Mouse (Mus musculus) inflammation-experienced regulatory T-cells, adult 6 months (primary cell): Measurements from ENCODE around the gene AI467606. TPM values are rescaled to one million over a fixed set of nuclear protein-coding genes. Genes with fewer than 3 reads are reported as not detected.
A peak's percentile ranks its signal among the peaks of the same experiment; 100 is the strongest.

Experiments used
- ATAC-seq: one replicate; pipeline ENCODE4 v1.8.0; 2017
- polyA plus RNA-seq, 3 experiments: library from polyadenylated mRNA; unstranded; fragments of 100-300 nt; shearing (Covaris generic); gene quantifications; one replicate each; pipeline ENCODE4 v1.2.1; 2017

AI467606 gene
- polyA plus RNA-seq, 3 experiments from 2014 or later = 248 to 287 (median 263) TPM

GRCm38 (mm10) chr7:127096456-127096855 lies 5.3 kb downstream of the AI467606 start:
- no peak for ATAC-seq

- ATAC-seq = no peak
Observed at GRCm38 (mm10) chr7:127098521-127098920, 7.4 kb downstream of the AI467606 start.

DNA sequence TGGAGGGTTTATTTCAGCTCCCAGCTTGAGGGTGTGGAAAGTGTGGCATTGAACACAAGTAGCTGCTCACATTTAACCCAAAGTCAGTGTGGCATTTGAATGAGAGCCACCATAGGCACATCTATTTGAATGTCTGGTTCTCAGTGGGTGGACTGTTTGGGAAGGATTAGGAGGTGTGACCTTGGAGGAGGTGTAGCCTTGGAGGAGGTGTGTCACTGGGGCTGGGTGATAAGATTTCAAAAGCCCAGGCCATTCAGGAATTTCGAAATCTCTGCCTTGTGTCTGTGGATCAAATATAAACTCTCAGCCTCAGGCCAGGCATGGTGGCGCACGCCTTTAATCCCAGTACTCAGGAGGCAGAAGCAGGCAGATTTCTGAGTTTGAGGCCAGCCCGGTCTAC lies 7.8 kb downstream of the AI467606 start:
- ATAC-seq = no peak

DNA sequence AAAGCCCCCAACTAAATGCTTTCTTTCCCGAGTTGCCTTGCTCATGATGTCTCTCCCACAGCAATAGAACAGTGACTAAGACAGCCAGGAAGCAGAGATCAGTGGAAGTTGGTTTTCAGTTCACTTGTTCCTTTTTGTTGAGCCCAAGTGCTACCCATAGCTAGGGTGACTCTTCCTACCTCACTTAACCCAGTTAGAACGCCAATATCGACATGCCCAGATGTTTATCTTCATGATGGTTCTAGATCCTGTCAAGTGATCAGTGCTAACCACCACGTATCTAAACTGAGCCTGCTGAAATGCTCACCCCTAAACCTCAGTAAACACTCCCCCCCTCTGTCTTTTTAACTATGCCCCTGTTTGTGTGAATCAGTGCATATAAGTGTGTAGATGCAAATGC lies 8.4 kb downstream of the AI467606 start:
- no peak for ATAC-seq

DNA sequence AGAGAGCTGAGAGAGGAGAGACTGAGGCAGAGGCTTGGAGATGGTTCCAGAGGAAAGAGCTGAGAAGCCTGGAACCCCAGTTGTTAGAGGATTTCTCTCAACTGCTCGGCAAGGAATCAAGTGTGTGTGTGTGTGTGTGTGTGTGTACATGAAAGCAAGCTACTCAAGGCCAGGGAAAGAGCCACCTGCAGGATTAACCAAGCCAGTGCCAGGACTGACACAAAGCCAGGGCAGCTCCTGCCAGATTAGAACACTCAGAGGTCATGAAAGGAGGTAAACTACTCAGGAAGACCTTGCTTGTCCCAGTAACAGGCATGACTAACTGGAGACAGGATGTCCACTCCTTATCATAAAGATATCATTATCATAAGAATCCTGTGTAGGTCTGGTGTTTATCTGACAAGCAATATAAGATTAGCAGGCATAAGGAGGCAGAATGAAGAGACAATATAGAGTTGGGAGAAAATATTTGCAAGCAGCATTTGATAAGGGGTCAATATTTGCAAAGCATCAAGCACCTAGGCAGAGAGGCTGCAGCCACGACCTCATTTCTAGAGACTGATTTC lies 10.4 kb downstream of the AI467606 start:
- no peak for ATAC-seq

GRCm38 (mm10) chr7:127102148-127102547 lies 11.0 kb downstream of the AI467606 start:
- ATAC-seq = no peak

- peak; percentile 76 for ATAC-seq
Observed at GRCm38 (mm10) chr7:127103960-127104359, 12.8 kb downstream of the AI467606 start.

DNA sequence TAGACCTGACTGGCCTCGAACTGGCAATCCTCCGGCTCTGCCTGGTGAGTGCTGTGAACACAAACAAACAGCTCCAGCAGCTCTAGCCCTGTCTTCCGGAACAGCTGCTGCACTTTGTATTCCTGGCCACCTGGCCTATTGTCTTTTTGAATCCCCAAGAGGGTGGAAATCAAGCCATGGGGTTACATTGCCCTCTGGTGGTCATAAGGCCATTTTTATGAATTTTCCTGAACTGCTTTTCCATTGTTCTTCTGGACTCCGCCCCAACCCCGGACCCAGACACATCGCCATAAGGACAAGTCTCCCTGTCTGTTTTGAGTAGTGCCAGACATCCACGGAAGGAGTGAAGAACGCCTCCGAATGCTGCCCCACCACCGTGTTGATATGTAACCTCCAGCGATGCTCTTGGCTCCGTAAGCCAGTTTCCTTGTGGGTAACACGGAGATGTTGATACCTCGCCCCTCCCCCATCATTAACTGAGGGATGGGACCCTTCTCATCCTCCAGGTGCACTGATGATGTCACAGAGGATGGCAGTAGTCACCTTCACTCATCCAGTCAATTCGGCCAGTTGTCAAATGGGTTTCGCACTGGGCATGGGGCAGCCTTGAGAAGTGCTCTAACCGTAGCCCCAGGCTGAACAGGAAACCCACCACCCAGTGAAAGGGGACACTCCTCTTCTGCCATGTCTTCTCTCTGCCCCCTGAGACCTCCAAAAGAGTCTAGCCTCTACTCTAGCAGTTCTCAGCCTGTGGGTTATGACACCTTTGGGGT lies 13.6 kb downstream of the AI467606 start:
- peak; percentile 82 for ATAC-seq

DNA sequence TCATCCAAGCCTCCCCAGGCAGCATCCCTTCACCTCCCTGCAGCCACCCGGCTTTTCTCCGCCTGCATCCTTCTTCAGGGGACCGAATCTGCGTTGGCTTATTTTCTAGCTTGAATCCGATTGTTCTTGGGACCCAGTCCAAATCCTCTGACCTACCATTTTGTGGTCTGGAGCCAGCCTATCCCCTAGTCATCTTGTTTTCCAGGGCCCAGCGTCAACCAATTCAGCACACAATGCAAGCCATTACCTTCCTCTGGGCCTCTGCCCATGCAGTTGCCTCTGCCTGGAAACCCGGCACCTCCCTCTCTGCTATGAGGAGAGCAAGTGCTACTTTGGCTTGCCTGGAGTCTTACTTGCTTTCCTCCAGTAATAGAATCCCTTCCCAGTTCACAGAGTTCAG lies 14.4 kb downstream of the AI467606 start:
- no peak for ATAC-seq

GRCm38 (mm10) chr7:127110239-127111007 lies 19.3 kb downstream of the AI467606 start:
- peak; percentile 36 for ATAC-seq

DNA sequence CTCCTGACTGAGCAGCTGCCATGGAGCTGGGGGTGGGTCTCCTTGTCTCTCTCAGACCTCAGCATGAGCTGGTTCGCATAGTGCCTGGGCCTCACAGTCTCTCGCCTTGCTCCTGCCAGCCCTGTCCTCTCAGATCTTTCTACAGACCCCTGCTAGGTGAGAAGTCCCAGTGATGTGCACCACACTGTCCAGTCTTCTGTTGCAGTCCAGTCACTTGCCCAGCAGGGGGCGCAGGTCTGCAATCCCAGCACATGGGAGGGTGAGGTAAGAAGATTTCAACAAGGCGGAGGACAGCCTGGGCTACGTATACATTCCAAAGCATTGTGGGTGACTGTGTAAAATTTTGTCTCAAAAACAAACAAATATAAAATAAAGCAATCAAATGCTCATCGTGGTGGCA lies 20.3 kb downstream of the AI467606 start:
- ATAC-seq = no peak

DNA sequence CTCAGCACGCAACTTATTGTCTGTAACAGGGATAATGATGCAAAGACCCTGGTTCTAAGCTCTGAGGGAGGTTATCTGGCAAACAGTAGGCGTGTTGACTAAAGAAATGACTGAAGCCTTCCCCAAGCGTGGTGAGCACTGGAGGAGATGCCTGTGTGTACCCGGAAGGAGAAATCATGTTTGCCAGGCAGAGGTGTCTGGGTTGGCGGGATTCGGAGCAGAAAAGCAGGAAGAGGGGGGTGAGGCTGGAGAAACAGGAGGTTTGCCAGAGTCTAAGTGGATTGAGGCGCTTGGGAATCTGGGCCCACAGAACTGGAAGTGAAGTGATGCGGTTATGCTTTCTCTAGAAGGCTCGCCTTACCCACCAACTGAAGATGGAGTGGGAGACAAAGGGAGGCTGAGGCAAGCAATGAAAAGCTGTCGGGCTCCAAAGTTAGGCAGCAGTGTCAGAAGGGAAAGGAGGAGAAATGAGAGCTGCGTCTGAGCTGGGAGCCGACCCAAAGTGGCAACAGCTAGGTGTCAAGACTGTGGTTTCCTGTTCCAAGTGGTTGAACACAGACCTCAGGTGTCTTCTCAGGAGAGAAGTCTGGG lies 21.2 kb downstream of the AI467606 start:
- peak; percentile 44 for ATAC-seq

- peak; percentile 73 for ATAC-seq
Observed at GRCm38 (mm10) chr7:127112921-127113597, 21.9 kb downstream of the AI467606 start.

DNA sequence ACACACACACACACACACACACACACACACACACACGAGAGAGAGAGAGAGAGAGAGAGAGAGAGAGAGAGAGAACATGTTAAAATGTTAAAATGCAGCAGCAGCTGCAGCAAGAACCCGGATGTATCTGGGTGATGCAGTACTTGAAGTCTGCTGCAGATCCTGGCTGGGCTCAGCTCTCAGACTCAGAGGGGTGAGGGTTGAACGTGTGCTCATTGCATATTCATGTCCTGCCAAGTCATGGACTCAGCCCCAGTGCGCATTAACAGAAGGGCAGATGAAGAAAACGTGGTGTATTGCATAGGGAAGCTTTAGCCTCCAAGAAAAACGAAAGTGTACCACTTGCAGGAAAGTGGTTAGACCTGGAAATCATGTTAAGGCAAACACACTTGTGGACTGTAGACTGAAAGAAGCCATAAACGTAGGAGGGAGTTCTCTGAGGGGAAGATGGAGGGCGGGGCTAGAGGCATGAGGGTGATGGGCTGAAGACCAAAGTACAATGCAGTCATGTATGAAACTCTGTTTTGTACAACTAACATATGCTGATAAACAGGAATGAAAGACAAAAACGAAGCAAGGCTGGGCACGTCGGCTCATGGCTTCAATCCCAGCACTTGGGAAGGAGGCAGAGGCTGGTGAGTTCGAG lies 22.6 kb downstream of the AI467606 start:
- ATAC-seq = peak; percentile 57

GRCm38 (mm10) chr7:127114920-127115319 lies 23.8 kb downstream of the AI467606 start:
- no peak for ATAC-seq

GRCm38 (mm10) chr7:127116331-127116935 lies 25.3 kb downstream of the AI467606 start:
- no peak for ATAC-seq

DNA sequence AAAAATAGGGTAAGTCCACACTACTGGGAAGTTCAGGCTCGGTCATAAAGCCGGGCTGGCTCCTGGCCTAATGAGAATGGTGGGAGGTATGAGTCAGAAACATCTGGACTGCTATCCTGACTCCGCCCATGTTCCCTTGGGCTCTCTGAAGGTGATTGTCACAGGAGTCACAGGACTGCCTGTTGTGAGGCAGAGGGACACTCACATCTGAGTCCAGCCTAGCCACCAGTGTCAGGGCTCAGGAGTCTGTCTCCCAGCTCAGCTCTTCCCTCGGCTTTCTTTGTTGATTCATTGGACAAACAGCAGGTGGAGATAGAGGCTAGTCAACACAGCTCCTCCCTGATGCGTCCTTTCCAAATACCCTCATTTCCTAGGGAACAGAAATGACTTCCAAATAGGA lies 26.8 kb downstream of the AI467606 start:
- ATAC-seq = no peak

GRCm38 (mm10) chr7:127118671-127119445 lies 27.7 kb downstream of the AI467606 start:
- no peak for ATAC-seq

DNA sequence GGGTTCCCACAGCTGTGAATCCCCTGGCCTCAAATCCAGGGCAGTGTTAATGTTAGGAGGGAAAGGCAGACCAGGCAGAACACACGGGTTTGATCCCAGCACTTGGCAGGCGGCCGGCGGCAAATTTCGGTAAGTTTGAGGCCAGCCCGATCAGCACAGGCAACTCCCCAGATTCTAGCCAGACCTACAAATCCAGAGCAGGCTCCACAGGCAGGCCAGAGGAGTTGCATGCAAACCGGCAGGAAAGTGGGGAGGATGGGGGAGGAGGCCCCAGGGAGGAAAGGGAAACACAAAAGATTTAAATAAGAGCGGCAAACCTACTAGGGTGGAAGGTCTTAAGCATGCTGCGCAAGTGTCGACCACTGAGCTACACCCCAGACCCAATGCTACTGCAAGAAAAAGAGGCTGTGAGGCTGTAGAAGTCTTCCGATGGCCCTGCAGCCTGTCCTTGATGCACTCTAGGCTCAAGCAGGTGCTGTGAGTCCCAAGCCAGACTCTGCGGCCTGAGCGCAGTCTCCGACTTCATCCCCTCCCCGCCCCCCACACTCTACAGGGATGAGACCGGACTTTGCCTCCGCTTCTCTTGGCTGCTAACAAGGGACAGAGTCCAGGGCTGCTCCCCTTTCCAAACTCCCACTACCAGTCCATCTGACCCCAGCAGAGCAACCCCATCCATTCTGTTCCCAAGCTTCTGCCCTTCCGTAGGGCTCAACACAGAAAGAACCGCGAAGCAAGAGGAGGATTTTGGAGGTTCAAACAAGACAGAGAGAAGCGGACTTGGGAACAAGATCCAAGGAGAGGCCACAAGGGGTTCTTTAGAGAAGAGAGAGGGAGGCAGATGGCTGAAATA lies 30.1 kb downstream of the AI467606 start:
- ATAC-seq = no peak

DNA sequence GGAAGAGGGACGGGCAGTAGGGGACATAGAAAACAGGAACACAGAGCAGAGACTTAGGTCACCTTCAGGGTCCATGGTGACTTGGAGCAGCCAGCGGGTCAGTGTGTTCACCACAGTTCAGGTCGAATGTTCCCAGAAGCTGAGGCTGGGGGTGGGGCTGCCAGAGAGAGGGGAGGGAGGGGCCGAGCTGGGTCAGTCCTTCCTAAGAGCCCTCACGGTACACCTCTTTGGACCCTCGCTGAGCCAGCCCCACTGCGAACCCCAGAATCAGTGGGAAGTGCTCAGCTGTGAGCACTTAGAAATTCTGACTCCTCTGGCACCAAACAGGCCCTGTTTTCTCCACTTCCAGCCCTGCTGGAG lies 30.7 kb downstream of the AI467606 start, which contains the start of gene Qprt:
Qprt (minus strand) TSS at position 316 of the 360 bp plus-strand sequence.
- no peak for ATAC-seq
